Mouse (Mus musculus): ENCODE results near the gene Nedd9.

Gene Nedd9

GRCm38 (mm10) chr13:41410191-41411074, 76.7 kb downstream of the Nedd9 start:
- no peak for DNase-seq (ENCODE audit: low read depth, low spot score)

- DNase-seq (ENCODE audit: low read depth, low spot score), result no peak
These were observed 77.9 kb downstream of the Nedd9 start for GRCm38 (mm10) chr13:41409291-41409690.

- DNase-seq (ENCODE audit: low read depth, low spot score), result no peak
These were observed 78.7 kb downstream of the Nedd9 start for GRCm38 (mm10) chr13:41408374-41408952.

GRCm38 (mm10) chr13:41405009-41405408, 82.2 kb downstream of the Nedd9 start:
- no peak for DNase-seq (ENCODE audit: low read depth, low spot score)

GRCm38 (mm10) chr13:41403838-41404237, 83.3 kb downstream of the Nedd9 start:
- DNase-seq (ENCODE audit: low read depth, low spot score), result no peak

- DNase-seq (ENCODE audit: low read depth, low spot score), result no peak
These were observed 84.6 kb downstream of the Nedd9 start for GRCm38 (mm10) chr13:41402441-41403003.

GRCm38 (mm10) chr13:41401775-41402174, 85.4 kb downstream of the Nedd9 start:
- DNase-seq (ENCODE audit: low read depth, low spot score), result no peak

GRCm38 (mm10) chr13:41400289-41400688, 86.9 kb downstream of the Nedd9 start:
- DNase-seq (ENCODE audit: low read depth, low spot score), result no peak

- no peak for DNase-seq (ENCODE audit: low read depth, low spot score)
These were observed 95.0 kb downstream of the Nedd9 start for GRCm38 (mm10) chr13:41392191-41392590.

GRCm38 (mm10) chr13:41390698-41391097, 96.5 kb downstream of the Nedd9 start:
- no peak for DNase-seq (ENCODE audit: low read depth, low spot score)

GRCm38 (mm10) chr13:41386581-41386980, 100.6 kb downstream of the Nedd9 start:
- no peak for DNase-seq (ENCODE audit: low read depth, low spot score)

- no peak for DNase-seq (ENCODE audit: low read depth, low spot score)
These were observed 102.3 kb downstream of the Nedd9 start for GRCm38 (mm10) chr13:41384896-41385295.

GRCm38 (mm10) chr13:41382635-41383034, 104.5 kb downstream of the Nedd9 start:
- DNase-seq (ENCODE audit: low read depth, low spot score), result no peak

GRCm38 (mm10) chr13:41381806-41382546, 105.2 kb downstream of the Nedd9 start:
- no peak for DNase-seq (ENCODE audit: low read depth, low spot score)

GRCm38 (mm10) chr13:41381041-41381805, 105.9 kb downstream of the Nedd9 start:
- DNase-seq (ENCODE audit: low read depth, low spot score), result no peak

GRCm38 (mm10) chr13:41379951-41380465, 107.2 kb downstream of the Nedd9 start:
- DNase-seq (ENCODE audit: low read depth, low spot score), result no peak

GRCm38 (mm10) chr13:41378462-41378861, 108.7 kb downstream of the Nedd9 start:
- no peak for DNase-seq (ENCODE audit: low read depth, low spot score)

- DNase-seq (ENCODE audit: low read depth, low spot score), result no peak
These were observed 109.3 kb downstream of the Nedd9 start for GRCm38 (mm10) chr13:41377856-41378255.

- no peak for DNase-seq (ENCODE audit: low read depth, low spot score)
These were observed 110.1 kb downstream of the Nedd9 start for GRCm38 (mm10) chr13:41377011-41377431.

- DNase-seq (ENCODE audit: low read depth, low spot score), result no peak
These were observed 111.1 kb downstream of the Nedd9 start for GRCm38 (mm10) chr13:41376111-41376510.

GRCm38 (mm10) chr13:41375696-41376095, 111.5 kb downstream of the Nedd9 start:
- no peak for DNase-seq (ENCODE audit: low read depth, low spot score)
